Mouse (Mus musculus) cerebellum, adult 2 months (tissue): ENCODE data around the gene Fgf16.

Source experiments
- CTCF ChIP-seq: fragments of 200-500 bp; IDR thresholded peaks from 2 replicates; pipeline ENCODE4 v1.5.1; 2011; ENCODE audit warnings: low read depth, mild to moderate bottlenecking, control low read depth, low read length, moderate library complexity, borderline replicate concordance; ENCODE audit not compliant: insufficient read depth
- POLR2A ChIP-seq: fragments of 200-500 bp; IDR thresholded peaks from 2 replicates; pipeline ENCODE4 v1.6.1; 2011; ENCODE audit warnings: low read length, control low read depth, borderline replicate concordance; ENCODE audit not compliant: insufficient read depth

DNA sequence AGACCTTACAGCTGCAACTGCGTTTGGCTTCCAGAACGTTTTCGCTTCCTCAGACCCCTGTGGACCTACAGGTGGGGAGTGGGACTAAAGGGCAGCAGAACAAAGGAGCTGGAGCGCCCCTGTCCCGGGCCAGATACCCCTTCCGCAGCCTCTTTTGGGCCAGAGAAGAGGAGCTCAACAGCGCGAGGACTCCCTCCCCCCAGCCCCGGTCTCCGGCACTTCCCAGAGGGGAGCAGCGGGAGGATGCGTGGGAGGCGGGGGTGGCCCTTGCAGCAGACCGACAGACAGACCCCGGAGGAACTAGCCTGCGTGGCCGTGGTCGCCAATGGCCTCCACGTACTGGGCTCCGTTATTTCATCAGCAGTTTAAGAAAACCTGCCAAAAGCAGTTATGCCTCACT, 467 bp upstream of the Fgf16 start:
- TF ChIP-seq CTCF (no peak), POLR2A (no peak)
